Mouse (Mus musculus): ENCODE results near the gene Dnah2. TPM values are rescaled to one million over a fixed set of nuclear protein-coding genes. Genes with fewer than 3 reads are reported as not detected.

Dnah2 gene
- total and polyA plus RNA-seq, 3 experiments = under 0.01 to 0.03 TPM; not detected in 1

GRCm38 (mm10) chr11:69415668-69416451 is 133.1 kb downstream of the Dnah2 start:
- Histone ChIP-seq H3K27ac (ENCODE audit: insufficient read depth, low read depth) (peak overlapping the region; percentile 92), H3K9me3 (replicated peaks; ENCODE audit: low read length) (no peaks in the 10 kb centered on the region), H3K36me3 (replicated peaks in 1 of 2; ENCODE audit: control insufficient read depth in 1 of 2, insufficient read depth in 1 of 2, low read length in 1 of 2) (no peaks in the 10 kb centered on the region), H3K79me2 (replicated peaks; ENCODE audit: control insufficient read depth, extremely low read depth, insufficient read depth, poor library complexity, severe bottlenecking) (no peaks in the 10 kb centered on the region), H3K9ac (ENCODE audit: insufficient read depth, low read depth) (peak overlapping the region; percentile 77), H3K4me3 (replicated peaks in 1 of 3; ENCODE audit: low read depth in 2 of 3, low read length in 2 of 3, poor library complexity in 1 of 3) (peak overlapping the region in 2 of 3 experiments; percentile 28 to 62), H3K4me1 (ENCODE audit: control insufficient read depth in 1 of 2, insufficient read depth in 2 of 2) (peaks cover 41 to 82% of the 10 kb centered on the region in 2 experiments), H3K27me3 (replicated peaks) (peaks cover 43% of the 10 kb centered on the region), H3K4me2 (ENCODE audit: insufficient read depth, low read depth, poor library complexity, severe bottlenecking) (peak overlapping the region; percentile 52)
- dilution Hi-C loops (cut with MboI; ENCODE audit: extremely low pct_ligation_motif_present, extremely low pct_unique_long_range_greater_than_20kb, low sequenced_read_pairs) = no loop called here
- no peak for DNase-seq (ENCODE audit: extremely low read depth)
- TF ChIP-seq BHLHE40 (IDR thresholded peaks at IDR 0.05; ENCODE audit: low read depth, low read length) (peak; percentile 62), USF2 (conservative IDR thresholded peaks at IDR 0.05; ENCODE audit: low read depth, low read length) (no peak), MAZ (IDR thresholded peaks at IDR 0.05; ENCODE audit: low read depth, low read length) (peak; percentile 15), TCF12 (IDR thresholded peaks at IDR 0.05; ENCODE audit: low read depth, low read length) (0 out of 2 replicates have a peak, but pooled peaks have one; percentile 6), CHD2 (IDR thresholded peaks at IDR 0.05; ENCODE audit: low read length) (no peak)
- in situ Hi-C loops (cut with MboI; ENCODE audit: low pct_ligation_motif_present, low pct_unique_long_range_greater_than_20kb, low sequenced_read_pairs) = no loop called here

- H3K27me3 ChIP-seq (replicated peaks) = peaks cover 38% of the 10 kb centered on the region
- peak overlapping the region; percentile 52 for H3K4me2 ChIP-seq (ENCODE audit: insufficient read depth, low read depth, poor library complexity, severe bottlenecking)
- no peak for DNase-seq (ENCODE audit: extremely low read depth)
- peak overlapping the region in 2 of 3 experiments; percentile 28 to 62 for H3K4me3 ChIP-seq (replicated peaks in 1 of 3; ENCODE audit: low read depth in 2 of 3, low read length in 2 of 3, poor library complexity in 1 of 3)
- H3K36me3 ChIP-seq (replicated peaks in 1 of 2; ENCODE audit: control insufficient read depth in 1 of 2, insufficient read depth in 1 of 2, low read length in 1 of 2) = no peaks in the 10 kb centered on the region
- peak overlapping the region; percentile 92 for H3K27ac ChIP-seq (ENCODE audit: insufficient read depth, low read depth)
- peak overlapping the region; percentile 77 for H3K9ac ChIP-seq (ENCODE audit: insufficient read depth, low read depth)
- peaks cover 41 to 82% of the 10 kb centered on the region in 2 experiments for H3K4me1 ChIP-seq (ENCODE audit: control insufficient read depth in 1 of 2, insufficient read depth in 2 of 2)
- in situ Hi-C loops (cut with MboI; ENCODE audit: low pct_ligation_motif_present, low pct_unique_long_range_greater_than_20kb, low sequenced_read_pairs) = no loop called here
- no peaks in the 10 kb centered on the region for H3K9me3 ChIP-seq (replicated peaks; ENCODE audit: low read length)
- dilution Hi-C loops (cut with MboI; ENCODE audit: extremely low pct_ligation_motif_present, extremely low pct_unique_long_range_greater_than_20kb, low sequenced_read_pairs) = no loop called here
- no peaks in the 10 kb centered on the region for H3K79me2 ChIP-seq (replicated peaks; ENCODE audit: control insufficient read depth, extremely low read depth, insufficient read depth, poor library complexity, severe bottlenecking)
- no peak for TF ChIP-seq SMC3 (IDR thresholded peaks at IDR 0.05; ENCODE audit: low read depth, low read length)
- TF ChIP-seq CHD2 (IDR thresholded peaks at IDR 0.05; ENCODE audit: low read length) = peak; percentile 48; the same call in 1 of the 2 replicates
- no peak for TF ChIP-seq HCFC1 (IDR thresholded peaks at IDR 0.05; ENCODE audit: low read depth, low read length)
- no peak for TF ChIP-seq RCOR1 (conservative IDR thresholded peaks at IDR 0.05; ENCODE audit: low read depth, low read length)
- no peak for TF ChIP-seq ZC3H11A (IDR thresholded peaks at IDR 0.05; ENCODE audit: low read depth, low read length)
- TF ChIP-seq MEF2A (IDR thresholded peaks at IDR 0.05; ENCODE audit: borderline replicate concordance, low read depth, low read length) = no peak
- TF ChIP-seq SIN3A (IDR thresholded peaks at IDR 0.05; ENCODE audit: low read length) = no peak
- no peak for TF ChIP-seq IRF4 (IDR thresholded peaks at IDR 0.05; ENCODE audit: low read depth, low read length)
- TF ChIP-seq MYC (IDR thresholded peaks at IDR 0.05; ENCODE audit: low read depth, low read length) = no peak
- TF ChIP-seq USF1 (IDR thresholded peaks at IDR 0.05; ENCODE audit: low read depth, low read length) = no peak
- no peak for TF ChIP-seq E2F4 (IDR thresholded peaks at IDR 0.05; ENCODE audit: insufficient replicate concordance, low read depth, low read length)
- no peak for TF ChIP-seq JUND (conservative IDR thresholded peaks at IDR 0.05; ENCODE audit: low read depth, low read length)
- no peak for TF ChIP-seq TBP (conservative IDR thresholded peaks at IDR 0.05; ENCODE audit: low read depth, low read length)
- no peak for TF ChIP-seq NELFE (IDR thresholded peaks at IDR 0.05; ENCODE audit: low read depth, low read length)
- peak in 1 of 2 experiments; percentile 40; a peak in 2 of 4 replicates for TF ChIP-seq CTCF (conservative IDR thresholded peaks at IDR 0.05 in 1 of 2, IDR thresholded peaks at IDR 0.05 in 1 of 2; ENCODE audit: low read depth in 2 of 2, low read length in 2 of 2)
- no peak for TF ChIP-seq TCF12 (IDR thresholded peaks at IDR 0.05; ENCODE audit: low read depth, low read length)
- no peak for TF ChIP-seq GABPA (IDR thresholded peaks at IDR 0.05; ENCODE audit: insufficient replicate concordance, low read depth, low read length)
- no peak; the same call in 1 of the 2 replicates for TF ChIP-seq ETS1 (conservative IDR thresholded peaks at IDR 0.05; ENCODE audit: low read depth, low read length)
- no peak for TF ChIP-seq JUN (IDR thresholded peaks at IDR 0.05; ENCODE audit: insufficient read depth, low read depth, low read length)
- TF ChIP-seq ZNF384 (IDR thresholded peaks at IDR 0.05; ENCODE audit: low read depth, low read length) = no peak
- TF ChIP-seq NRF1 (IDR thresholded peaks at IDR 0.05; ENCODE audit: low read depth, low read length) = no peak
- no peak for TF ChIP-seq ELF1 (IDR thresholded peaks at IDR 0.05; ENCODE audit: low read depth, low read length)
- TF ChIP-seq USF2 (conservative IDR thresholded peaks at IDR 0.05; ENCODE audit: low read depth, low read length) = no peak
- TF ChIP-seq MXI1 (IDR thresholded peaks at IDR 0.05; ENCODE audit: low read depth, low read length) = peak; percentile 55; the same call in 1 of the 2 replicates
- peak; percentile 15 for TF ChIP-seq RAD21 (IDR thresholded peaks at IDR 0.05; ENCODE audit: low read depth, low read length)
- no peak for TF ChIP-seq MAX (IDR thresholded peaks at IDR 0.05; ENCODE audit: low read length)
- no peak for TF ChIP-seq ZKSCAN1 (IDR thresholded peaks at IDR 0.05; ENCODE audit: borderline replicate concordance, low read depth, low read length)
- TF ChIP-seq MAZ (IDR thresholded peaks at IDR 0.05; ENCODE audit: low read depth, low read length) = peak; percentile 40; the same call in 1 of the 2 replicates
- TF ChIP-seq MAFK (IDR thresholded peaks at IDR 0.05; ENCODE audit: insufficient replicate concordance, low read length) = no peak
Observed at GRCm38 (mm10) chr11:69415327-69415667, 133.6 kb downstream of the Dnah2 start.
